Mouse (Mus musculus): ENCODE data around the gene Myo1c. TPM values are rescaled to one million over a fixed set of nuclear protein-coding genes. Genes with fewer than 3 reads are reported as not detected.

Myo1c gene
- polyA plus RNA-seq, 1 experiment, result 37.4 TPM

DNA sequence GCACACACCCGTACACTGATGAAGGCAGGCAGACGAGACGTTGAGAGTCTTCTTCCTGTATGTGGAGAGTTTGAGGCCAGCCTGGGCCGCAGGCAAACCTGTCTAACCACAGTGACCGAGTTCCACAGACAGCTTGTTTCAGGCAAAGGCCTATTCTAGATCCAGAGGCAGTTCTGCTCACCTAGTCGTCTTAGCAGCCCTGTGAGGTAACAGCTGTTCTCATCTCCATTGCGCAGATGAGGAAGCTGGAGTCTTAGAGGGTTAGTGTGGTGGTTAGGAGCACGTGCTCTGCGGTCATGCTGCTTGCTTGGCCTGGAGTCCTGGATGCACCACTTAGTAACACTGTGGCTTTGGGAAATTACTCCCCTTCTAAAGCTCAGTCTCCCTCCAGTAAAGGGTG lies 5.6 kb upstream of the Myo1c start:
- no peak for DNase-seq (ENCODE audit: low read depth, low spot score)
- WGBS, result 75% methylated on average over 9 of the region's 9 CpGs

GRCm38 (mm10) chr11:75647681-75648211 lies 2.6 kb upstream of the Myo1c start:
- no peak for DNase-seq (ENCODE audit: low read depth, low spot score)
- WGBS, result 61% methylated on average over 6 of the region's 6 CpGs

DNA sequence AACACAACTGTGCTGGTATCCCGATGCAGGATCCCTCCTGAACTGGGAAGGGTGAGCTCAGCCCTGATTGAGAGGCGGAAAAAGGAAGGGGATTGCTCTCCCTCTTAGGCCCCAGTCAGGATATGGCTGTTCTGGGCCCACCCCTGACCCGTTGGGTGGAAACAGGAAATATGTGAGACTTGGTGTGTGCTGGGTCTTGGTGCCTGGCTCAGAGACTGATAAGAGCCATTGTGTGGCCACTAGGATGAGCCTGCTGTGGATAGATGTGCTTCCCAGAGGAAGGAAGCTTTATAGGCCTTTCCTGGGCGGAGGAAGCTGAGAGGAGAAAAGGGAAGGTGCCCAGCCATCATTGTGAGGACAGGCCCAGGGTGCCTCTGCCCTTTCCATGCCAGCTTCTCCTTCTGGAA lies 1.1 kb upstream of the Myo1c start:
- DNase-seq (ENCODE audit: low read depth, low spot score), result no peak
- WGBS, result 65% methylated on average over 4 of the region's 4 CpGs

DNA sequence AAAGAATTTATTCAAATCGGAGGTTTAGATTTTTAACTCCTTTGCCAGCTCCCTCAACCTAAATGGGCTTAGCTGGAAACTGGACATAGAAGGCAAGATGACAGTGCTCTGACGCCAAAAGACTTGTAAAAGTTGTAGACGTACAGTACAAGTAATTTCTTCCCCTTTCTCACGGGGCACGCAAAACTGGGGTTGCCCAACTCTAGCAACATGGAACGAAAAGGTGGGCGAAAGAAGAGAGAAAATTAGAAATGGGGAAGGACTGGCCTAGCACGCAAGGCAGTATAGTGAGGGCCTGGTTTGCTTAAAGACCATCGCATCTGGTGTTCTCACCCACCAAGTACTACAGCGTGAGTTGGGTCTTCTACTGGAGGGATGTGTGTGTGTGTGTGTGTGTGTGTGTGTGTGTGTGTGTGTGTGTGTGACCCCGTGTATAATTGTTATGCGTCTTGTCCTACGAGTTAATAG lies 688 bp downstream of the Myo1c start:
- WGBS, result 42% methylated on average over 13 of the region's 13 CpGs
- DNase-seq (ENCODE audit: low read depth, low spot score), result no peak

DNA sequence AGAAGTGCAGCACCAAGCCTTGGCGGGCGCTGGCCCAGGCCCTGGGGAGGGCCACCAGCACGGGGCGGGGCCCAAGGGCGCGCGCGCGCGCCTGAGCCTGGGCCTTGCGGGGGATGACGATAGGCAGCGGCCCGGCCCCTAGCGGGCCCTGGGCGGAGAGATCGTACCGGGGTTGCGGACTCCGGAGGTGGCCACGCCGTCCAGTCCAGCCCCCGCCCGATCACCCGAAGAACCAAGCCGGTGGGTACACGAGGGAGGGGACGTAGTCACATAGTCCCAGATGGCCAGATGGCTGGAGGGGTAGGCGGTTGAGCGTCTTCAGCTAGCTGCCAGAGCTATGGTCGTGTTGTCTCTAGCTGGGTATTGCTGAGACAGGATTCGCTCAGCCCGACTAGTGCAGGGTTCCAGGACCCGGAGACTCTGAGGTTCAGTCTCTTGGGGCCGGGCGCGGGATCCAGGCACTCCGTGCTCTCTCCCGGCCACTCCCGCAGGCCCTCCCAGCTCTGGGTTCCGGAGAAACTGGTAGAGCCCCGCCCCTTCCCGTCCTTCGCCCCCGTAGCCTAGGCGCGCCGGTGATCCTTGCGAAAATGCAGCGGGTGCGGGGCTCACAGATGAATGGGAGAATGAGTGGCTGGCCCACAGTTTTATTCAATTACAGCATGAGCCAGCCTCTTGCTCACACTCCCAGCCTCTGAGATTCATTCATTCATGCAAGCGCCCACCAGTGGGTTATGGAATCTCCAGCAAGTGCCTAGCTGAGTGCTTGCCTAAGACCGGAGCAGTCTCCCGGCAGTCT lies 1.3 kb downstream of the Myo1c start:
- WGBS, result under 1% methylated on average over 54 of the region's 54 CpGs
- DNase-seq (ENCODE audit: low read depth, low spot score), result no peak

DNA sequence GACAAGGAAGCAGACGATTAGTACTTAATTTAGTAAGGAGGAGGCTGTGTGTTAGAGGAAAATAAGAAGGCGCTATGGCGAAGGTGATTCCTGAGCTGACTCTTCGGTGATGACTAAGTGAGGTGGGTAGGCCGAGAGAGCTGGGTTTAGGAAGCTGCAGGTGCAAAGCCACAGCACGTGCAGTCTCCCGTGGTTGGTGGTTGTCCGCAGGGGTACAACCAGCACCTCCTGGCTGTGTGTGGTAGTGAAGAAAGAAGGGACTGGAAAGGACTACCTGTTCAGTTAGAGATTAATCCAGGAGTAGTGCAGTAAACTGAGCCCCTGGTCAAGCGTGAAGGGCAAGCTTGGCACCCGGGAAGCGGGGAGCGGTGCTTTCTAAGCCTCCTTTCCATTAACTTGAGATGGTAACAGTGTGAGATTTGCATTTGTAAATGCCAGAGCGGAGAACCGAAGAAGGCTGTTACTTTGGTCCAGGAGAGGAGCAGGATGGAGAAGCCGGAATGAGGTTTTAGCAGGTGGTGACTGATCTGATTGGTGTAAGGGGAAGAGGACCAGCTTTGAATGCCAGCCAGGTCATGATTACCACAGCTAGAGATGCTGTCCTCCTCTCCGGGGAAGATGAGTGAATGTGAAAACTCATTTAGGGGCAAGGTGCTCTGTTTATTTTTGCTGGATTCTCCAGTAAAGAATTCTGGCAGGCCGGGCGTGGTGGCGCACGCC lies 2.1 kb downstream of the Myo1c start:
- no peak for DNase-seq (ENCODE audit: low read depth, low spot score)
- WGBS, result 31% methylated on average over 20 of the region's 20 CpGs

DNA sequence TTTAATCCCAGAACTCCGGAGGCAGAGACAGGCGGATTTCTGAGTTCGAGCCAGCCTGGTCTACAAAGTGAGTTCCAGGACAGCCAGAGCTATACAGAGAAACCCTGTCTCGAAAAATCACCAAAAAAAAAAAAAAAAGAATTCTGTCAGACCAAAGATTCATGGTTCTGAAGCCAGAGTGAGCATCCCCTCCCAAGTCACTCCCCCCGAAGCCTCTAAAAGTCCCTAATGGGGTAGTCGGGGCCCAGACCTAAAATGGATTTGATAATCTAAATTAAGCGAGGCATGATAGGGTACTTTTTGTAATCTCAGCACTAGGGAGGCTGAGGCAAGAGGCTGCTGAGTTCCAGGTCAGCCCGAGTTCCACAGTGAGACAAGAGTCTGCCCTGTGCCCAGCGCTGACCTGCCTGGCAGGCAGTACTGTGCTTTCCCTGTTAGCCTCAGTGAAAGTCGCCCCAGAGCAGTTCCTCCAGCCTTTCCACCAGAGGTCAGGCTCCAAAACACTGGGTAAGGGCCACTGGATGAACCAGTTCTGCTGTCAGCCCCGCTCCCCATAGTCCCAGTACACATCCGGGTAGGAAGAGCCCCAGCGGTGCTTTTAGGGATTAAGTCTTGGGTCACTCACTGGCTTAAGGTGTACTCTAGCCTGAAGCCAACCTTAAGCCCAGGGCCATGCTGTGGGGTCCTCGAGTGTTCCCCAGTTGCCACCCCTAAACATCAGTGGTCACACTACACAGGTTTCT lies 2.8 kb downstream of the Myo1c start:
- no peak for DNase-seq (ENCODE audit: low read depth, low spot score)
- 34% methylated on average over 14 of the region's 14 CpGs for WGBS

DNA sequence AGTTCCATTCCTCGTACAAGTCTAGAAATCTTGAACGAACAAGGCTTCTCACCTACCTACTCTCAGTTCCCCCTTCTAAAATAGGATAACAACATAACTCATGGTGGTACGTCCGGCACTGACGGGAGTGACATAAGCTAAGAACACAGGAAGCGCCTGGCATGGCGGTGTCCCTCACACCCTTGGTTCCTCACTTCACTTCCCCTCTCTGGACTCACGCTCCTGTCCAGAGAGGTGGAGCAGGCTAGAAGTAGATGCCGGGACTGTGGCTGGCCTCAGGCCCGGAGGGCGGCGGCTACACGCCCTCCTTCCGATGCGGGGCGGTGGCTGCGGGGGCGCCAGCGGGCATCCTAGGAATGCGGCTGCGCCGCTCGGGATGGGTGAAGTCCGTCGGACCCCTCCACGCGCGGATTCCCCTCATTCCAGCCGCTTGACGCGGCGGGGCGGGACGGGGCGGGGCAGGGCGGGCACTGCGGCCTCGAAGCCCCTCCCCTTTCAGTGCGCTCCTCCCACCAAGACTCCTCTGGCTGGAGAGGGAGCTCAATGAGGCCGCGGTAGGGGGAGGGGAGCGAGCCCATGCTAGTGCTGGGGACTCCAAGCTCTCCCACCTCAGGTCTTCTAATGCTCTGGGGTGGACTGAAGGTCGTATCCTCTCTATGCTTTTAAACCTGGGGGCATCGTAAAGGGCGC lies 3.6 kb downstream of the Myo1c start:
- WGBS, result 2% methylated on average over 45 of the region's 45 CpGs
- no peak for DNase-seq (ENCODE audit: low read depth, low spot score)

- no peak for DNase-seq (ENCODE audit: low read depth, low spot score)
- WGBS, result 42% methylated on average over 25 of the region's 25 CpGs
Observed at GRCm38 (mm10) chr11:75654471-75655390, 4.4 kb downstream of the Myo1c start.

DNA sequence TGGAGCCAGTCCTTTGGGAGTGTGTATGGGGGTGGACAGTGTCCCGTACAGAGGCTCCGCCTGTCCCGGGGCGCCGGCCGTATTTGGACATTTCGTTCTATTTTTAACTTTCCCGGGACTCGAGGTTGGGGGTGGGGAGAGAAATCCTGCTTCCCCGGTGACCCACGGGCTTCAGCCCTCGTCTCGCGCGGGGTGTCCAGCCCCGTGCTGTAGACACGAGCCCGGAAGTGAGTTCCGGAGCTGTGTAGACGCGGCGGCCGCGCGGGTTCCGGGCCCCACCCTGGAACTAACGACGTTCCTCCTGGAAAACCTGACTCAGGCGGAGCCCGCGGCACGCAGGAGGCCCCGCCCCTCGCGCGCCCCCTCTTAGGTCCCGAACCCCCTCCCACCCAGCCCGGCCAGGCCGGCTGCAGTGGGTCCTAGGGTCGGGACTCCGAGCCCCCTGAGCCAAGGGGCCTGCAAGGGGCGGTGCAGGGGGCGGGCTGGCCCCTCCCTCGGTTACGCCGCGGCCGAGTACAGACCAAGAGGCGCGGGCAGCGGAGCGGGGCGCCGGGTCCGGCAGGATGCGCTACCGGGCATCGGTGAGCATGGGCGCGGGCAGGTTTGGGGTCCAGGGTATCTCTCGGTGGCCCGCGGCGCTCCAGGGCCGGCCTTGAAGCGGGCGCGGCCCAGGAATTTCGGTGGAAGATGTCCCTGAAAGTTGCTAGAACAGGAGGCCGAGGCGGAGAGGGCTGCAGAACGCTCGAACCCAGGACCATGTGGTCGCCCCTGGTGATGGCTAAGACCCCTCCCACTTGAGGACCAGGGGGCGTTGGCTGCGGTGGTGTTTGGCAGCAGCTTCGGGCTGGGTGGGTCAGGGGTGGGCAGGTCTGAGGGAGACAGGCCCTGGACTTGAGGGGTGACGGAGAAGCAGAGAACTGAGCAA lies 5.6 kb downstream of the Myo1c start:
- no peak for DNase-seq (ENCODE audit: low read depth, low spot score)
- 1% methylated on average over 77 of the region's 78 CpGs for WGBS

GRCm38 (mm10) chr11:75656621-75657590 lies 6.6 kb downstream of the Myo1c start:
- WGBS, result 43% methylated on average over 20 of the region's 20 CpGs
- DNase-seq (ENCODE audit: low read depth, low spot score), result no peak

DNA sequence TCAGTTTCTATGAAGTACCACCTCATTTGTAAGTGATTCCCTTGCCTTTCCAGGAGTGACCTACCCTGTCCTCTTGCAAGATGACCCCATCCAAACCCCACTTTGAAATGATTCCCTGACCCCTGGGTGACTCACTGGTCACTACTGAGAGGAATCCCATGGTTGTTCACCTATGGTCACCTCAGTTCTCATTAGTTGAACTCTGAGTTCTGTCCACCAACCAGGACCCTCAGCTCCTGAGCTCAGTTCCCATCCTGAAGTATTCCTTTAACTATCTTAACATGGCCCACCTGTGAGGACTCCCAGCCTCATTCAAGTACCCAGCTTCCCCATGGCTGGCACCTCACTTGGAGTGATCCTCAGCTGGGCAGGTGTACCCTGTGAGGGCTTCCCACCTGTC lies 7.5 kb downstream of the Myo1c start:
- no peak for DNase-seq (ENCODE audit: low read depth, low spot score)

DNA sequence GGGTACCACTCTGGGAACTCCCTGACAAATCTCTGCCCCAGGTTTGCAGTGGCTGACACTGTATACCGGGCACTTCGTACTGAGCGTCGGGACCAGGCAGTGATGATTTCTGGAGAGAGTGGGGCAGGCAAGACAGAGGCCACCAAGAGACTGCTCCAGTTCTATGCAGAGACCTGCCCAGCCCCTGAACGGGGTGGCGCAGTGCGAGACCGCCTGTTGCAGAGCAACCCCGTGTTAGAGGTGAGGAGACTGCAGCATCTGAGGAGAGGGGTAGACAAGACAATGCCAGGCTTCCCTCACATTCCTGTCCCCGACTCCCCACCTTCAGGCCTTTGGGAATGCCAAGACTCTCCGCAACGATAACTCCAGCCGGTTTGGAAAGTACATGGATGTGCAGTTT lies 8.0 kb downstream of the Myo1c start:
- WGBS, result 88% methylated on average over 13 of the region's 13 CpGs
- DNase-seq (ENCODE audit: low read depth, low spot score), result no peak

- DNase-seq (ENCODE audit: low read depth, low spot score), result no peak
- WGBS, result 72% methylated on average over 14 of the region's 14 CpGs
Observed at GRCm38 (mm10) chr11:75658996-75659750, 8.9 kb downstream of the Myo1c start.

DNA sequence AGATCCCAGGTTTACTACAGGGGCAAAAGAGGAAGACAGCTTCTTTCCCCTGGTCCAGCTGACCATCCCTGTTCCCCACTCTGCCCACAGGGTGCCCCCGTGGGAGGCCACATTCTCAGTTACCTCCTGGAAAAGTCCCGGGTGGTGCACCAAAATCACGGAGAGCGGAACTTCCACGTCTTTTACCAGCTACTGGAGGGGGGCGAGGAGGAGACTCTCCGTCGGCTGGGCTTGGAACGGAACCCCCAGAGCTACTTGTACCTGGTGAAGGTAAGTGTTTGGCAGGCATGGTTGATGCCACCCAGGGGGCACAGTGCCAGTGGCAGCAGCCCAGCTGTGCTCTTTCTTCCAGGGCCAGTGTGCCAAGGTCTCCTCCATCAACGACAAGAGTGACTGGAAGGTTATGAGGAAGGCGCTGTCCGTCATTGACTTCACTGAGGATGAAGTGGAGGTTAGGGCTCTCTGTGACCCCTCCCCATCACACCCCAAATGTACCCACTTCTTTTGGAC lies 9.8 kb downstream of the Myo1c start:
- WGBS, result 92% methylated on average over 12 of the region's 12 CpGs
- DNase-seq (ENCODE audit: low read depth, low spot score), result no peak
